Mouse (Mus musculus) lung, adult 2 months (tissue): ENCODE results near the gene Eefsec. TPM values are rescaled to one million over a fixed set of nuclear protein-coding genes. Genes with fewer than 3 reads are reported as not detected.

ENCODE experiments used
- DNase-seq: peaks from one replicate; pipeline ENCODE4 v3.0.0; 2022
- H3K4me1 ChIP-seq: fragments of 200-500 bp; 2 replicates; pipeline ENCODE4 v1.6.1; 2011; ENCODE audit warnings: low read length; ENCODE audit not compliant: control insufficient read depth, insufficient read depth
- H3K4me3 ChIP-seq: fragments of 200-500 bp; replicated peaks from 2 replicates; pipeline ENCODE3; 2011; ENCODE audit warnings: low read depth, mild to moderate bottlenecking, control low read depth, low read length; ENCODE audit errors: extremely low read depth
- CTCF ChIP-seq: fragments of 200-500 bp; IDR thresholded peaks from 2 replicates; pipeline ENCODE4 v1.5.1; 2011; ENCODE audit warnings: mild to moderate bottlenecking, low read length, control low read depth; ENCODE audit not compliant: insufficient read depth
- POLR2A ChIP-seq: fragments of 200-500 bp; IDR thresholded peaks from 2 replicates; pipeline ENCODE4 v1.6.1; 2011; ENCODE audit warnings: low read depth, mild to moderate bottlenecking, control low read depth, low read length, borderline replicate concordance; ENCODE audit errors: extremely low read depth
- WGBS: fragments of 180-500 bp; shearing (Covaris S2); methylation state at CpG from one replicate; pipeline ENCODE4 v1.1.7; 2018; 5-methylcytosine and 5-hydroxymethylcytosine counted together
- polyA plus RNA-seq: library from polyadenylated mRNA; depleted of rRNA; stranded (reverse); fragments of >200 nt; gene quantifications from 2 replicates; pipeline ENCODE4 v1.2.3, GENCODE M21; 2012

The Eefsec gene
- polyA plus RNA-seq, 1 experiment, result 16.9 TPM

DNA sequence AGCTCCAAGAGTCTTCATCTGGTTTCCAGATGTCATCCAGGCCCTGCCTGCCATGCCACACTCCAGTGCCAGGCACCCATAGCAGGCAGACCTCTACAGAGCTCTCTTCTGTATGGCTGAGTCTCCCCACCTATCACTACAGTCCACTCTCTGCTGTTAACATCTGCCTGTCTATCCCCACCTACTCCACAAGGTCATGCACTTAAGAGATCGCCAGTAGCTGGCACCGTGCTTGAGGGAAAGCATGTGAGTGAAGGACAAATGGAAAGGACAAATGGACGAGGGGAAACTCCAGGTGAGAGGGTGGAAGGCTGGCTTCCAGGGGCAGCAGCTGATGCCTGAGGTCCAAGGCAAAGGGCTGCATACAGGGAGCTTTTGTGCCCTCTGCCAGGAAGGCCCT lies 90.5 kb downstream of the Eefsec start:
- DNase-seq, result no peak
- TF ChIP-seq POLR2A (no peak), CTCF (no peak)
- no peak overlapping the region for H3K4me3 ChIP-seq
- no peaks in the 10 kb centered on the region for H3K4me1 ChIP-seq
- WGBS, result 84% methylated on average over 3 of the region's 3 CpGs

DNA sequence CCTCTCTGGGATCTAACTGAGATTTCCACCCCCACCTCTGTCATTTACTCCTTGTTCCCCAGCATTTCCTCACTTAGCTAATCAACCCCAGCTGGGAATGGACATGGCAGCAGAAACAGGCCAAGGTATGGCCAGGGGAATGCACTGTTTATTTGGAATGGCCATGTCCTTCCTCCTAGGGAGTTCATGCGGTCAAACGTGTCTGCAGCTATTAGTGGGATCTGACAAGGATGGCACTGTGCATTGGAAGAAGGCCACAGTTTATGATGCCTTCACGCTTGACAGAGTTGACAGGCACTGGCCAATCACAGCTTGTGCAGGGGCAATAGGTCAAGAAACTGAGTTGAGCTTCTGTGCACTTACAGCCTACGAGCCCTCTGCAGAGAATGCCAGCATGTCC lies 93.8 kb downstream of the Eefsec start:
- WGBS, result 62% methylated on average over 4 of the region's 4 CpGs
- no peak for DNase-seq
- Histone ChIP-seq H3K4me1 (no peaks in the 10 kb centered on the region), H3K4me3 (no peak overlapping the region)
- TF ChIP-seq CTCF (no peak), POLR2A (no peak)

DNA sequence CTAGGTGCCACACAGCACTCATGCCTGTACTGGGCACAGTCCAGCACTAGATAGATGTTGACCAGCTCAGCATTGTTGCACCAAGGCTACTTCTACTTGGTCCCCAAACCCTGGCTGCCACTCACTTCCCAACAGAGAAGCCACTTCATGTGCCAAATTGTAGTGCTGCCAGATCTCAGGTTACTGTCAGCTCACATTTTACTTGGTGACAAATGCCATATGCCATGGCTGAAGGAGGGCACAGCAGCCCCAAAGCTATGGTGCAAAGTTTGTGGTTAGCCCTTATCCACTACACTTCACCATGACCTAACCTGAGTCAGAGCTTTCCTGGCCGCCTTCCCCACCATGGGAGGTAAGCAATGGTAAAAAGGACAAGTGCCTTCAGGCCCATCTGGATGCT lies 99.6 kb downstream of the Eefsec start:
- TF ChIP-seq POLR2A, result no peak
- TF ChIP-seq CTCF, result no peak
- peaks cover 2% of the 10 kb centered on the region; the same call in 1 of the 2 replicates for H3K4me1 ChIP-seq
- WGBS, result 90% methylated on average over 1 of the region's 1 CpGs
- no peak overlapping the region for H3K4me3 ChIP-seq
- no peak for DNase-seq

DNA sequence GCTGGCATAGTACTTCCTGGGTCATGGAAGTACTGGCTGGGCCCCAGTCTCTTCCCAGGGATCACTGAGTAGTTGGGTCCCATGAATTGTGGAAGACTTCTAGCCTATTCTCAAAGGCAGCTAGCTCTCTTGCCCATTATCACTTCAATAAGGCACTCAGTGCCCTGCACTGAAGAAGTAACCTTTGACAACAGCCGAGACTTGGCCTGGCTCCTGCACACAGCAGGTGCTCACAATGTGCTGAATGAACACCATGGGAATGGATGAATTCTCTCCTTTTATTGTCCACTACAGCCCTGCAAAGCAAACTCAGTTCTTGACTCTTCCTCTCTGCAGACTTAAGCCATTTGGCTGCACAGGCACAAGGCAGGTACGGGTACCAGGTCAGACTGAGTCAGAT lies 101.0 kb downstream of the Eefsec start:
- WGBS, result 87% methylated on average over 2 of the region's 2 CpGs
- TF ChIP-seq POLR2A, result no peak
- TF ChIP-seq CTCF, result no peak
- H3K4me1 ChIP-seq, result peaks cover 2% of the 10 kb centered on the region; the same call in 1 of the 2 replicates
- no peak overlapping the region for H3K4me3 ChIP-seq
- DNase-seq, result no peak

DNA sequence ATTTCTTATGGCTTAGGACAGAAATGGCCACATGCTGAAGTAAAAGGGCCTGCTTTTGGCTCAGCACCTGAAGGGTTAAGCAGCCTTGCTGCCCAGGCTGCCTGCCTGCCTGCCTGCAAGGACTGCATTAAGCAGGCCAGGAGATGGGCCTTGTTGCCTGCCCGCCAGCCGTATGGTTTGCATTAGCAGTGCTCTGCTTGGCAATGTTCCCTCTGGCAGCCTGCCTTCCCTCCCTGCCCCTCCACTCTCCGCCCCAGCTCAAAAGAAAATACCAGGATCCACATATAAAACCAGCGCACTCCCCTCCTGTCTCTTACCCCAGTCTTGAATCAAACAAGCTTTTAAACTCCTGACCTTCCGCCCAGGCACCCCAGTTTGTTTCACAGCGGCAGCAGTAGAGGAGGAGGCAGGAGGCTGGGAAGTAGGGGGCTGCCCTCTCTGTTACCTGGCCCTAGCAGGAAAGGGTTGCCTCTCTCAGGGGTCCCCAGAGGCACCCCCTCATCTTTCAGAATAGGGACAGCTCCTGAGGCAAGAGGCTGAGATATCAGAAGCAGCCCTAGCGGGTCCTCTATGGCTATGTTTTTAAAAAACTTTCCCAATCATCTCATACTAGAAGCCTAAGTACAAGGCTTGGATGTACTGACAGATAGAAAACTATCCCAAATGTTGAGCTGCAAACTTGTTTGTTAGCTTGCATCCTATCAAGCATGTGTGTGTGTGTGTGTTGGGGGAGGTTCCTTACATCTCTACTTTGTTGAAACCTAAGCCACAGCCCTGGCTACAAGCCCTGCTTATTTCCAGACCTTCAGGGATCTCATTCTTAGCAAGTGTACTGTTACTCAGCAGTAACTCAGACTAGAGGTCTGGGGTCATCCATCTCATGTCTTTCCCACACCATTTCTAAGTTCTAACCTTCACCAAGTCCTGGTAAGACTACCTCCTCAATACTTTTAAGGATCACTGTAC lies 102.6 kb downstream of the Eefsec start:
- DNase-seq, result peak; percentile 56
- Histone ChIP-seq H3K4me1 (peaks cover 2% of the 10 kb centered on the region; the same call in 1 of the 2 replicates), H3K4me3 (no peak overlapping the region)
- 37% methylated on average over 7 of the region's 7 CpGs for WGBS
- TF ChIP-seq CTCF (no peak), POLR2A (no peak)

DNA sequence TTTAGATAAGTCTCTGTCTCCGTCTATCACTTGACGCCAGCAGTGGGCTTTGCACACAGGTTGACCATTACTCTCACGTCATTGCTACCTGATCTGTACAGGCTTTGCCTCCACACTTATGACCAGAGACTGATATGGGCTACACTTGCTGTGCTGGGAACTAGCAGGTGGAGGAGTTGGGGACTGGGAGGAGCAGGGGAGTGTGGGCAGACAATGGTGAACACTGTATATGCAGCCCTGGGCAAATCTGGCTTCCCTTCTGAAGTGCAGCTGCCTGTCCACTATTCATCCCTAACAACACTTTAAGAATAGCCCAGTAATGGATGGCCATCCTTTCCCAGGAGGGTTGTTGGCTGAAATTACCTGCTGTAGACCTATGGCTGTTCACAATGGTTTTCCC lies 103.4 kb downstream of the Eefsec start:
- peaks cover 2% of the 10 kb centered on the region; the same call in 1 of the 2 replicates for H3K4me1 ChIP-seq
- DNase-seq, result no peak
- 71% methylated on average over 3 of the region's 3 CpGs for WGBS
- H3K4me3 ChIP-seq, result no peak overlapping the region
- TF ChIP-seq CTCF, result no peak
- no peak for TF ChIP-seq POLR2A

DNA sequence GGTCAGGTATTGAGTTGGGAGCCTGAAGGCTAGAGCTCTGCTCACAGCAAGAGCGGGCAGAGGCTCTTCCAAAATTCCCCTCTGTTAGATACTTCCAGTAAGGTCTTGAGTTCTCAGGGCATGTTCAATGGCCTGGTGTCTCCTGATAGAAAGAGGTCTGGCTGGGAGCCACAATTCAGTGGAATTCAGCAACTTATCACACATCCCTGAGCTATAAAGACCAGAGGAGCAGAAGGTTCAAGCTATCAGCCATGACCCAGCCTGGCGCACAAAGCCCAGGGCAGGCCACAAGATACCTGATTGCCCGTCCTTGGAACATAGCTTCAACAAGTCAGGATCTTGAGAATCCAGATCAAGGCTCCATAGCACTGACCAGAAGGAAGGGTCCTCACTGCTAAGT lies 105.2 kb downstream of the Eefsec start:
- TF ChIP-seq CTCF (no peak), POLR2A (no peak)
- H3K4me3 ChIP-seq, result no peak overlapping the region
- H3K4me1 ChIP-seq, result peaks cover 2% of the 10 kb centered on the region; the same call in 1 of the 2 replicates
- 94% methylated on average over 3 of the region's 3 CpGs for WGBS
- DNase-seq, result no peak

DNA sequence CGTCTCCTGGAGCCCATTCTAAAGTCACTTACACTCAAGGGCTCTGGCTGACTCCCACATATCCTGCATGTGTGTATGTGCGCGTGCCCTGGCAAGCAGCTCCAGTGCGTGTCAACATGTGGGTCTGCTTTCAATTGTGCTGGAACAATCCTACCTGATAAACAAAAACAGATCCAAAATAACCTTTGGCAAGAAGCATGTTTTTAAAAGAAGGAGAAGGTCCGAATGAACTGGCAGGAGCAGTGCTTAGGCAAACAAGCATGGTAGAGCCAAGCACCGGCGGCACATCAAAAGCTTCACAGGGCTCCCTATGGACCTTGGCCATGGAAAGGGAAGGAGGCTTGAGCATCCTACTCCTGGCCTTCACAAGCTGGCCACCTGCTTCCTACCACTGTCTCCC lies 105.6 kb downstream of the Eefsec start:
- peaks cover 2% of the 10 kb centered on the region; the same call in 1 of the 2 replicates for H3K4me1 ChIP-seq
- no peak for TF ChIP-seq POLR2A
- no peak for TF ChIP-seq CTCF
- no peak overlapping the region for H3K4me3 ChIP-seq
- WGBS, result 82% methylated on average over 7 of the region's 7 CpGs
- no peak for DNase-seq

DNA sequence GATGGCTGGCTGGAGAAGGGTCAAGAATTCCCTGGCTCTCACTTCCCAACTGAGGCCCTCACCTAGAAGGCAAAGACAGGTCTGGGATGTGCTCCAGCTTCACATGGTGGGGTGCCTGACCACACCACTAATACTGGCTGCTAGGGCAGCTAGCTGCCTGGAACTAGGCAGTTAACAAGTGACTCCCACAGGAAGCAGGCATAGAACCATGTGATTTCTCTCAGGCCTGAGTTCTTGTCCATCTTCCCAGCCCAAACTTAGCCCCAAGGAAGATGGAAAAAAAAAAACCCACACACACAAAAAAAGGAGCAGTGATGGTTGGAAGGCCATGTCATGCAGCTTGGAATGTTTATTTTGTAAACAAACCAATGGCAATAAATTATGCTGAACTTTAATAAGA lies 117.0 kb downstream of the Eefsec start:
- Histone ChIP-seq H3K4me3 (no peak overlapping the region), H3K4me1 (0 out of 2 replicates have a peak, but pooled peaks cover 3% of the 10 kb centered on the region)
- TF ChIP-seq POLR2A (no peak), CTCF (no peak)
- no peak for DNase-seq

DNA sequence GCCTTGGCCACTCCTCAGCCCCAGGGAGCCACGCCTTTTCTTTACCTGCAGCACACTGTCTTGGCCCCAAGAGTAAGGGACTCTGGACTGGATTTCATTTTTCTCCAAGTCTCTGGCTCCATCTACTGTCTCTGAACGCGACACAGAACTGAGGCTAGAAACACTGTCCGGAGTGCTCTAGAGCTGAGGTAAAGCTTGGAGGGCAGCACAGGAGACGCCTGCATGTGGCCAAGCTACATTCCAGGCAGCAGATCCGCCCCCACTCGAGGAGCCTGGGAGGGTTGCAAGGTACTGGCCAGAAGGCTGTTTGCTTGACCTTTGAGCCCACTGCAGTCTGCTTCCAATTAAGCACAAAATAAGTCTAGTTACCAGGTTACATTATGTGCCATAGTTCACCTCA lies 124.5 kb downstream of the Eefsec start:
- 52% methylated on average over 7 of the region's 7 CpGs for WGBS
- TF ChIP-seq POLR2A, result no peak
- no peak; the same call in 1 of the 2 replicates for TF ChIP-seq CTCF
- Histone ChIP-seq H3K4me3 (no peak overlapping the region), H3K4me1 (no peaks in the 10 kb centered on the region)
- peak; percentile 59 for DNase-seq
